Mouse (Mus musculus) midbrain, embryonic 14.5 days (tissue): Measurements from ENCODE around the gene 4930544D05Rik. TPM values are rescaled to one million over a fixed set of nuclear protein-coding genes. Genes with fewer than 3 reads are reported as not detected.

Experiments used
- ATAC-seq: fragments of 200-750 bp; cut with Nextera tagmentation; 2 replicates; pipeline ENCODE4 v1.8.0; 2017; ENCODE audit warnings: moderate number of reproducible peaks, moderate library complexity; ENCODE audit not compliant: low FRiP score, low TSS enrichment
- DNase-seq: peaks from one replicate; pipeline ENCODE4 v3.0.0-alpha.2; 2015
- H3K27ac ChIP-seq: fragments of 300-500 bp; sonication (generic); replicated peaks from 2 replicates; pipeline ENCODE4 v1.5.1; 2014; ENCODE audit warnings: mild to moderate bottlenecking, low read depth, low read length, moderate library complexity
- H3K27me3 ChIP-seq: fragments of 300-500 bp; sonication (generic); 2 replicates; pipeline ENCODE4 v1.6.1; 2014; ENCODE audit warnings: low read length, control low read depth, mixed read lengths; ENCODE audit not compliant: control insufficient read depth, insufficient read depth
- H3K36me3 ChIP-seq: fragments of 300-500 bp; sonication (generic); 2 replicates; pipeline ENCODE4 v1.6.1; 2014; ENCODE audit warnings: low read length, control low read depth; ENCODE audit not compliant: control insufficient read depth, insufficient read depth
- H3K4me1 ChIP-seq: fragments of 300-500 bp; sonication (generic); 2 replicates; pipeline ENCODE4 v1.6.1; 2014; ENCODE audit warnings: mild to moderate bottlenecking, antibody characterized with exemption, low read length, control low read depth; ENCODE audit not compliant: control insufficient read depth, insufficient read depth
- H3K4me2 ChIP-seq: fragments of 300-500 bp; sonication (generic); 2 replicates; pipeline ENCODE4 v1.6.1; 2014; ENCODE audit warnings: mild to moderate bottlenecking, low read length, moderate library complexity
- H3K4me3 ChIP-seq: fragments of 300-500 bp; sonication (generic); replicated peaks from 2 replicates; pipeline ENCODE4 v1.5.1; 2014; ENCODE audit warnings: low read depth, low read length
- H3K9ac ChIP-seq: fragments of 300-500 bp; sonication (generic); replicated peaks from 2 replicates; pipeline ENCODE4 v1.6.1; 2014; ENCODE audit warnings: mild to moderate bottlenecking, low read length, moderate library complexity
- H3K9me3 ChIP-seq: fragments of 300-500 bp; sonication (generic); 2 replicates; pipeline ENCODE4 v1.6.1; 2016; ENCODE audit warnings: low read length, control low read depth, mixed read lengths; ENCODE audit not compliant: control insufficient read depth
- WGBS: fragments of 180-500 bp; shearing (Covaris S2); extraction: QIAGEN DNeasy Blood & Tissue Kit; methylation state at CpG from one replicate; pipeline ENCODE4 v1.1.7; 2014; 5-methylcytosine and 5-hydroxymethylcytosine counted together
- polyA plus RNA-seq: library from polyadenylated mRNA; unstranded; fragments of >200 nt; fragmentation: Nextera tagmentation; extraction: Ambion mirVana; gene quantifications from 2 replicates; pipeline ENCODE4 v1.2.1, GENCODE M21; 2014

The 4930544D05Rik gene
- polyA plus RNA-seq, 1 experiment from 2014 or later: not detected

DNA sequence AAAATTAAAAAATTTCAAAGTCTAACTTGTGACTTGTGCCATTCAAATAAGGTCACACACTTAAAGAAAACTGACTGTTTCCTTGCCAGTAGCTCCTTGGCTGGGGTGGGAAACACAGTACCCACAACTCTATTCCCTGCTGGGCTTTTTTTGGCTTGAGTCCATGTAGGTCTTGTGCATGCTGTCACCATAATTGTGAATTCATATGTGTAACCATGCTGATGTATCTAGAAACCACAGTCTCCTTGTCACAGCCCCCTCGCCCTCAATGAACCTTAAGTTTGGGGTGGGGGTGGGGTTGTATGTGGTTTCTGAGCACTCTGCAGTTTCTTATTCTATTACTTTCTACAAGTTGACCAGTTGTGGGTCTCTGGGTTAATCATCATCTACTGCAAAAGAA is 23.9 kb upstream of the 4930544D05Rik start:
- 83% methylated on average over 1 of the region's 1 CpGs for WGBS
- Histone ChIP-seq H3K4me1 (no peaks in the 10 kb centered on the region), H3K36me3 (no peaks in the 10 kb centered on the region), H3K4me3 (no peak overlapping the region), H3K4me2 (no peak overlapping the region), H3K27ac (no peak overlapping the region), H3K27me3 (no peaks in the 10 kb centered on the region), H3K9me3 (no peaks in the 10 kb centered on the region), H3K9ac (no peak overlapping the region)
- DNase-seq (no peak), ATAC-seq (no peak)

DNA sequence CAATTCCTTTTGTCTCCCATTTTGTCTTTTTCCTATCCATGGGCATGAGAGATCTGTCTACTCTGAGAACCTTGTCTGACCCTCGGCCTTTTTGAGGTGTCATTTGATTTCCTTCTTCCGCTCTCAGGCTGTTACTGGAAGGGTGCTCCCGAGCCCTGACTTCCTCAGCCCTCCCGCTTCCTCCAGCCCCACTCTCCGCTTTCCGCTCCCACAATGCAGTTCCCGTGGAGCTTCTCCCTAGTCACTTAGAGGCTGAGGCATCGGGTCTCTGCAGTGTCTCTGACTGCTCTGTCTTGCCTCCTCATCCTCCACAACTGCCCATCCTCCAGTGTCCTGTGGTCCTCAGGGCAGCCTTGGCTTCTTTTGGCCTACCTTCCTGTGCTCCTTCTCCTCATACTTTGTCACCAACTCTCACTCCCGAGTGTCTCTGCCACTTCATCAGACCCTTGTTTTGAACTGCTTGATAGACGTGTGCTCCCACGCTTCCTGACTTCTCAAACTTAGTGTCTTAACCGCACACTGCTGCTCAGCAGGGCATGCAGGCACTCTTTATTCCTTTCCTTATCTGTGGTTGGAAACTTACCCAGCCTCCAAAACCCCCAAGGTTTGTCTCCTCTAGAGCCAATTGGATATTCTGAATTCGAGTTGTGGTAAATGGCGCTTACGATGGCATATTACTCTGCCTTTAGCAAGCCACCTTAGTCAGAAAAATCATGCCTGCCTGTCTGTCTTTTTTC is 21.2 kb upstream of the 4930544D05Rik start:
- Histone ChIP-seq H3K9ac (no peak overlapping the region), H3K4me3 (no peak overlapping the region), H3K36me3 (peaks cover 17% of the 10 kb centered on the region), H3K9me3 (no peaks in the 10 kb centered on the region), H3K27me3 (no peaks in the 10 kb centered on the region), H3K4me1 (no peaks in the 10 kb centered on the region), H3K4me2 (no peak overlapping the region), H3K27ac (no peak overlapping the region)
- DNase-seq: no peak
- no peak for ATAC-seq
- 90% methylated on average over 15 of the region's 15 CpGs for WGBS

DNA sequence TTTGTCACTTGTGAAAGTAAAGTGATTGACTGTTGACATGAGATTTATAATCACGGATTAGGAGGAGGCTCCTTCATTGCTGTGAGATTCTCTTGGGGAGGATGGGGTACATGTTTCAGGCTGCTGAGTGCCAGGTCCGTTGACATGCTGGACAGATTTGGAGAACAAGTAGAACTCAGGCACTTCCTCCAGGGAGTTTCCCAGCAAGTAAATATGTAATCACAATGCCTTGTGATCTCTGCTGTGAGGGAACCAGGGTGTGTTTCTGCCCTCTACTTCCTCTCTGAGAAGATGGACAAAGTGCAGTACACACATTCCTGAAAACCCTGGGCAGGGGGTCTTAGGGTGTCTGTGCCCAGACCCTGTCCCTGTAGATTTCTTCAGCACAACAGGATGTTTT is 20.0 kb upstream of the 4930544D05Rik start:
- DNase-seq (no peak), ATAC-seq (no peak)
- H3K36me3 ChIP-seq: peaks cover 25% of the 10 kb centered on the region
- no peak overlapping the region for H3K27ac ChIP-seq
- 72% methylated on average over 2 of the region's 2 CpGs for WGBS
- H3K4me2 ChIP-seq: no peak overlapping the region
- no peak overlapping the region for H3K4me3 ChIP-seq
- H3K4me1 ChIP-seq: no peaks in the 10 kb centered on the region
- H3K27me3 ChIP-seq: no peaks in the 10 kb centered on the region
- no peaks in the 10 kb centered on the region for H3K9me3 ChIP-seq
- no peak overlapping the region for H3K9ac ChIP-seq

DNA sequence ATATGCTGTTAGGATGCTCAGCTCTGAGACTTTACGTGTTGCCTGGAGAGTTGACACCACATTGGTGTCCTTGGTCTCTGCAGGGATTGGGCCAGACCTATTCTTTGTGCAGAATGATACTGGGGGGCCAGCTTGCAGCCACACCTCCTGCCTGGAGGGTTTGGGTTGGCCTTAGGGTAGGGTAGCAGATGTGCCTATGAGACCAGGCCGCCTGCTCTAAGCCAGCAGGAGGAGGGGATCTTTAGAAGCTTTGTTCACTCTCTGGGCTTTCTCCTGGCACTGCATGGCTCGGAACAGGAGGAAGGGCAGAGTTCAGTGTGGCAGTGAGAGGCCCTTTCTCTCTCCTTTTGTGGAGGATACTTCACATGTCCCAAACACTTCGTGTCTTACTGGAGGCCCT is 19.6 kb upstream of the 4930544D05Rik start:
- ATAC-seq: no peak
- peaks cover 25% of the 10 kb centered on the region for H3K36me3 ChIP-seq
- no peak overlapping the region for H3K4me2 ChIP-seq
- no peak overlapping the region for H3K27ac ChIP-seq
- WGBS: 47% methylated on average over 4 of the region's 4 CpGs
- H3K9me3 ChIP-seq: no peaks in the 10 kb centered on the region
- no peak for DNase-seq
- no peaks in the 10 kb centered on the region for H3K27me3 ChIP-seq
- no peak overlapping the region for H3K4me3 ChIP-seq
- H3K9ac ChIP-seq: 0 out of 2 replicates have a peak overlapping the region, but pooled peaks have one; percentile 24
- H3K4me1 ChIP-seq: no peaks in the 10 kb centered on the region

DNA sequence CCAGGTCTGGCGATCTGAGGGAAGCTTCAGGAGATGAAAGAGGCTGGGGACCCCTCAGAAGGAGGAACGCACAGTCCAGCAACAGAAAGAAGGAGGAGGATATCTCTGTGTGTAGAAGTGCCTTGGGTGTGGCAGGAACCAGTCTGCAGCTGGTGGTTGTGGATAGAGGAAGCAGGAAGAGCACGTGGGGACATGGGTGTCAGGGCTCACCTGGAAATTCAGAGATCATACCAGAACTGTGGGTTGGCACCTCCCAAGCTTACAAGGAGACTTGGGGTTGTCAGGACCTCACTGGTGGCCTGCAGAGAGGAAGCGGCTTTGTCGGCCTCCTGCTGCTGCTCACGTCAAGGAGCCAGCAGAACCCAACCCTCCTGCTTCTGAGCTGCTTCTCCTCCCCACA is 18.3 kb upstream of the 4930544D05Rik start:
- WGBS: 91% methylated on average over 6 of the region's 6 CpGs
- Histone ChIP-seq H3K4me1 (no peaks in the 10 kb centered on the region), H3K9me3 (no peaks in the 10 kb centered on the region), H3K27me3 (no peaks in the 10 kb centered on the region), H3K4me3 (no peak overlapping the region), H3K9ac (no peak overlapping the region), H3K4me2 (no peak overlapping the region), H3K27ac (no peak overlapping the region), H3K36me3 (peaks cover 34% of the 10 kb centered on the region)
- ATAC-seq: no peak
- DNase-seq: no peak

DNA sequence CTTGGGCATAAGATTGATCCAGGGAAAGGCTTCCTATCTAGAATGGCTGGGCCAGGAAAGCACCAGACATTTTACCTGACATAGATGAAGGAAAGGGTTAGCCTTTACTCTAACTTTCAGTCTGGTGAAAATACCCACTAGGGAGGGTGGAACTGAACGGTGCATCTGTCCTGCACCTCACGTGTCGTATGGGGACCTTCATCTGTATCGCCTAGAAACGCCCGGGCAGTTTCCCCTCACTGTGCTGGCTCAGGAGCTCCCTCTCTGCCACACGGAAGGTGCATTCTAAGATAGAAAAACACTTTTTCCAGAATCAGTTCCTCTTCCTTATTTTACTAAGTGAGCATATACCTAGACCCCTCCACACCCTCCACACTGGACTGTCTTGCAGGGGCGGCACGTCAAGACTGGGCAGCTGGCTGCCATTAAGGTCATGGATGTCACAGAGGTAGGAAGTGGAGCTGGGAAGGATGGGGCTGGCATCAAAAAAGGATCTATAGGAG is 17.1 kb upstream of the 4930544D05Rik start:
- no peak overlapping the region for H3K4me3 ChIP-seq
- peaks cover 45% of the 10 kb centered on the region for H3K36me3 ChIP-seq
- no peaks in the 10 kb centered on the region for H3K4me1 ChIP-seq
- DNase-seq (no peak), ATAC-seq (no peak)
- H3K27me3 ChIP-seq: no peaks in the 10 kb centered on the region
- WGBS: 92% methylated on average over 9 of the region's 9 CpGs
- H3K4me2 ChIP-seq: no peak overlapping the region
- H3K27ac ChIP-seq: no peak overlapping the region
- no peak overlapping the region for H3K9ac ChIP-seq
- no peaks in the 10 kb centered on the region for H3K9me3 ChIP-seq

DNA sequence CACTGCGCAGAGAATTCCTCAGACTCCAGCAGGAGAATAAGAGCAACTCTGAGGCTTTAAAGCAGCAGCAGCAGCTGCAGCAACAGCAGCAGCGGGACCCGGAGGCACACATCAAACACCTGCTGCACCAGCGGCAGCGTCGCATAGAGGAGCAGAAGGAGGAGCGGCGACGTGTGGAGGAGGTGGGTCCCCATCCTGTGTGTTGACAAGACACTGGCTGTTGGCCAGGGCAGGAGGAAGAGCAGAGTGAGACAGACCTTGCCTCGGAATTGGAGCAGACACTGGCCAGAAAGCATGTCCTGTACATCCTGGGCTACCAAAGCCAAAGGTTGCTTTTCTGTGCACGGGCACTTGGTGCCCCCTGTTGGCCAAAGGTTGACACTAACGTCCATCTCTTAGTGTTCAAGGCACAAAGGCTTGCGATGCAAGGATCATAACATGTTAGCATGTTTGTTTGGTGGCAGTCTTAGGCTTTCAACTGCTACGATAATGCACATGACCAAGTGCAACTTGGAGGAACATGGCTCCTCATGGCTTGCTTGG is 10.6 kb upstream of the 4930544D05Rik start:
- H3K27me3 ChIP-seq: no peaks in the 10 kb centered on the region
- no peak overlapping the region for H3K4me3 ChIP-seq
- WGBS: 65% methylated on average over 14 of the region's 14 CpGs
- H3K36me3 ChIP-seq: peaks cover 85% of the 10 kb centered on the region
- no peak overlapping the region for H3K27ac ChIP-seq
- DNase-seq (peak; percentile 89), ATAC-seq (no peak)
- H3K9me3 ChIP-seq: no peaks in the 10 kb centered on the region
- no peak overlapping the region for H3K4me2 ChIP-seq
- no peak overlapping the region for H3K9ac ChIP-seq
- no peaks in the 10 kb centered on the region for H3K4me1 ChIP-seq

DNA sequence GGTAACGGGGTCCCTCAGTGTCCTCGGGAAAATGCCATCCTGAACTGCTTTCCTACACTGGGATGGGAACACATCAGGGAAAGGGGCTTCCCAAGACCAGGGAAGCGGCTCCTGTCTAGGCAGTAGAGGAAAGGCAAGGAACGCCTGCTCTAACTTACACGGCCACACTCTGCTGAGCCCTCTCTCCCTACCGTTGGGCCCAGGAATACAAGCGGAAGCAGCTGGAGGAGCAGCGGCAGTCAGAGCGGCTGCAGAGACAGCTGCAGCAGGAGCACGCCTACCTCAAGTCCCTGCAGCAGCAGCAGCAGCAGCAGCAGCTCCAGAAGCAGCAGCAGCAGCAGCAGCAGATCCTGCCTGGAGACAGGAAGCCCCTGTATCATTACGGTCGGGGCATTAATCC is 8.9 kb upstream of the 4930544D05Rik start:
- H3K4me1 ChIP-seq: no peaks in the 10 kb centered on the region
- H3K4me3 ChIP-seq: no peak overlapping the region
- 79% methylated on average over 12 of the region's 12 CpGs for WGBS
- H3K27me3 ChIP-seq: no peaks in the 10 kb centered on the region
- DNase-seq (no peak), ATAC-seq (no peak)
- no peaks in the 10 kb centered on the region for H3K9me3 ChIP-seq
- no peak overlapping the region for H3K4me2 ChIP-seq
- H3K9ac ChIP-seq: no peak overlapping the region
- peaks cover 95% of the 10 kb centered on the region for H3K36me3 ChIP-seq
- H3K27ac ChIP-seq: no peak overlapping the region

DNA sequence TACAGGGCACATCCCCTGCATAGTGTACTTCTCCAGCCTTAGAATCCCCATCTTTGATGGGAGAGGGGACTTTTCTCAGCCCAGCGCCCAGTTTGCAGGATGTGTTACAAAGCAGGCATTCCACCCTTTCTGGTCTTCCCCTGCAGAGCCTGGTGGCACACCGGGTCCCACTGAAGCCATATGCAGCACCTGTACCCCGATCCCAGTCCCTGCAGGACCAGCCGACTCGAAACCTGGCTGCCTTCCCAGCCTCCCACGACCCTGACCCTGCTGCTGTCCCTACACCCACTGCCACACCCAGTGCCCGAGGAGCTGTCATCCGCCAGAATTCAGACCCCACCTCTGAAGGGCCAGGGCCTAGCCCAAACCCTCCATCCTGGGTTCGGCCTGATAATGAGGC is 8.0 kb upstream of the 4930544D05Rik start:
- H3K4me2 ChIP-seq: no peak overlapping the region
- H3K27me3 ChIP-seq: no peaks in the 10 kb centered on the region
- H3K4me3 ChIP-seq: no peak overlapping the region
- no peaks in the 10 kb centered on the region for H3K4me1 ChIP-seq
- H3K9me3 ChIP-seq: no peaks in the 10 kb centered on the region
- peaks cover 95% of the 10 kb centered on the region for H3K36me3 ChIP-seq
- ATAC-seq (no peak), DNase-seq (no peak)
- no peak overlapping the region for H3K27ac ChIP-seq
- 88% methylated on average over 9 of the region's 9 CpGs for WGBS
- no peak overlapping the region for H3K9ac ChIP-seq
